Comparison of ENCODE assay signal across 15 mouse cellular contexts in the genomic region with DNA sequence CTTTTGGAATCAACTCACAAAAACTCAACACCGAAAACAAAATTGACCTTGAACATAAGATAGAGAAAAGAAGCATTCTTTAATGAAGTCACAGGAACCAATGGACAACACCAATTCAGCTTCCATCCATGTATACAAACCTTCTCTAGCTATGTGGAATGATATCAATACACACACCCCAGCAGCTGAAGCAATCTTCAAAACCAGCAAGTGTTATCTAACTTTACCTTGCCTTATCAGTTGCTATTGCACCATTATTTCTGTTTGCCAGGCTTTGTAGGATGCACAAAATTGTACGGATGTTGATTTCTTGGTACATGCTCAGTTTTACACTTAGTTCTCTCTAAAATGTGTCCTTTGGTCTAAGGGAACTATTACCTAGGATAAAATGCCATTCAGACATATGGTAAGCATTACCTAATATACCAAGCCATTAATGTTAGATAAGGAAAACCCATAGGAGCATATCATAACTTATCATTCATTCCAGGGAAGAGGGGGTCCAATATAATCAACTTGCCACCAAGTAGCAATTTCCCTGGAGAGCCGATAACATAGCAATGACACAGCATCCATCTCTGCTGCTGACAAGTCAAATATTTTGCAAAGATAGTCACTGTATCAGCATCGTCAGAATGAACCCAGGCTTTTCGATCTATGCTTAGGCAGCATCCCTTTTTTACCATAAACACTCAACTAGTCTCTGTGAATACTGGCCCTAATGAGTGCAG.
"Had no signal": no experiment of that assay in that cellular context is flagged by ENCODE, and none has a peak within 500 bp of the region (broad histone marks: within the 10 kb centered on the region; RNA-seq: fewer than 3 reads in every experiment).

No protein-coding gene starts in this region.

- DNase-seq: kidney, adult 11 months; kidney, adult 9 months; kidney, postnatal 4 days; left cerebral cortex, postnatal 4 days; lung, adult 2 months; lung, postnatal 4 days; right cerebral cortex, adult 18-20 months; spleen, adult 18-20 months; thymus, adult 18-20 months; thymus, postnatal 25 days had no signal

- H3K27me3 ChIP-seq: limb, embryonic 13.5 days; midbrain, embryonic 13.5 days had no signal

- H3K4me2 ChIP-seq: limb, embryonic 13.5 days; midbrain, embryonic 13.5 days had no signal

- H3K9ac ChIP-seq: limb, embryonic 13.5 days; midbrain, embryonic 13.5 days had no signal

- H3K36me3 ChIP-seq: limb, embryonic 13.5 days; midbrain, embryonic 13.5 days had no signal

- H3K9me3 ChIP-seq: limb, embryonic 13.5 days; midbrain, embryonic 13.5 days had no signal

- H3K4me1 ChIP-seq: midbrain, embryonic 13.5 days had no signal

- H3K27ac ChIP-seq: hindbrain, postnatal 0 days; kidney, postnatal 0 days; limb, embryonic 13.5 days; midbrain, embryonic 13.5 days had no signal

- H3K4me3 ChIP-seq: limb, embryonic 13.5 days; midbrain, embryonic 13.5 days had no signal

- ATAC-seq: hindbrain, postnatal 0 days; lung, postnatal 0 days; midbrain, embryonic 13.5 days had no signal
